Comparison of ENCODE assay signal across 8 mouse cellular contexts in the genomic region with DNA sequence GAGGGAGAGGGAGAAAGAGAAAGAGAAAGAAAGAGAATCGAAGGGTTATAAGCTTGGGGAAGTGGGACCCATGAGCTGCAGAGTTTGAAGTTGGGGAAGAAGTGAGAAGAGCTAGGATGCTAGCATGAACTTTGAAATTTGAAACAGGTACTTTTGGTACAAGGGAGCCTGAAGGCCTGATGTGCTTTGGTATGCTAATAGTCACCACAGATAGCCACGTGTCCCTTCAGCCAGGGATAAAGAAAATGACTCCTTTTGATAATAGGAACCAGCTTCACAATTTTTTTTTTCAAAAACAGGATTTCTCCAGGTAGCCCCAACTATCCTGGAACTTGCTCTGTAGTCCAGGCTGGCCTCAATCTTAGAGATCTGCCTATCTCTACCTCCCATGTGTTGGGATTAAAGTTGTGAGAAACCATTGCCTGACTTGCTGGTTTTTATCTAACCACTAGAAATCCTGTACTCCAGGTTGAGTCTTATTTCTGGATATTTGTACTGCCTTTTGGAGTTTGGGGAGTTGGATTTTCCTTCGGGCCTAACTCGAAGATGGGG. TPM values are rescaled to one million over a fixed set of nuclear protein-coding genes. Genes with fewer than 3 reads are reported as not detected.
DNase-seq lines count a peak whose midpoint lies in the region; ATAC-seq and TF ChIP-seq lines count a peak whose summit lies in the region.

No protein-coding gene starts in this region.

- H3K36me3 ChIP-seq in embryonic facial prominence, embryonic 13.5 days: peaks cover 11% of the 10 kb centered on the region
- H3K36me3 ChIP-seq in limb, embryonic 10.5 days: peaks cover 11% of the 10 kb centered on the region
- H3K36me3 ChIP-seq in neural tube, embryonic 14.5 days (ENCODE audit: control insufficient read depth, insufficient read depth, low read length): peaks cover 8% of the 10 kb centered on the region

- peaks cover 31% of the 10 kb centered on the region for H3K4me1 ChIP-seq in embryonic facial prominence, embryonic 13.5 days
- H3K4me1 ChIP-seq in limb, embryonic 10.5 days: peaks cover 39% of the 10 kb centered on the region
- H3K4me1 ChIP-seq in neural tube, embryonic 14.5 days (ENCODE audit: control insufficient read depth, insufficient read depth, low read length): peaks cover 21% of the 10 kb centered on the region

- H3K4me3 ChIP-seq in layer of hippocampus, adult 2 months: peak overlapping the region; percentile 99; the same call in 1 of the 2 replicates
- H3K4me3 ChIP-seq in embryonic facial prominence, embryonic 13.5 days: peak overlapping the region; percentile 99; the same call in 1 of the 2 replicates
- H3K4me3 ChIP-seq in limb, embryonic 10.5 days: peak overlapping the region; percentile 97
- H3K4me3 ChIP-seq in neural tube, embryonic 14.5 days (ENCODE audit: low read depth, low read length): no peak overlapping the region

- peak overlapping the region; percentile 96 for H3K4me2 ChIP-seq in embryonic facial prominence, embryonic 13.5 days
- peak overlapping the region; percentile 56; the same call in 1 of the 2 replicates for H3K4me2 ChIP-seq in neural tube, embryonic 14.5 days (ENCODE audit: low read depth, low read length)

- no peak for DNase-seq in layer of hippocampus, adult 2 months (ENCODE audit: low spot score in 2 of 2)
- no peak for DNase-seq in layer of hippocampus, adult 11-12 months (ENCODE audit: low spot score)
- DNase-seq in limb, embryonic 10.5 days (ENCODE audit: low spot score): no peak
- no peak for DNase-seq in cerebellum, adult 18-20 months
- no peak for DNase-seq in natural killer cell, adult 2 months (ENCODE audit: low spot score in 2 of 2)
- no peak for DNase-seq in frontal cortex, postnatal 10 days (ENCODE audit: low spot score in 2 of 2)

- no peak for TF ChIP-seq CTCF in layer of hippocampus, adult 2 months (conservative IDR thresholded peaks at IDR 0.05)

- peak overlapping the region; percentile 91; the same call in 1 of the 2 replicates for H3K9ac ChIP-seq in embryonic facial prominence, embryonic 13.5 days
- H3K9ac ChIP-seq in neural tube, embryonic 14.5 days (replicated peaks; ENCODE audit: low read depth, low read length): no peak overlapping the region

- WGBS in embryonic facial prominence, embryonic 13.5 days: 70% methylated on average over 4 of the region's 4 CpGs
- 75% methylated on average over 4 of the region's 4 CpGs for WGBS in limb, embryonic 10.5 days
- WGBS in neural tube, embryonic 14.5 days: 70% methylated on average over 4 of the region's 4 CpGs

- no peak for ATAC-seq in embryonic facial prominence, embryonic 13.5 days (ENCODE audit: insufficient number of reproducible peaks, insufficient read depth, low FRiP score, low TSS enrichment, low read depth)
- no peak for ATAC-seq in neural tube, embryonic 14.5 days (ENCODE audit: low read depth)

- no peaks in the 10 kb centered on the region for H3K27me3 ChIP-seq in embryonic facial prominence, embryonic 13.5 days
- no peaks in the 10 kb centered on the region for H3K27me3 ChIP-seq in limb, embryonic 10.5 days (ENCODE audit: low read depth, poor library complexity, severe bottlenecking)
- no peaks in the 10 kb centered on the region for H3K27me3 ChIP-seq in neural tube, embryonic 14.5 days (ENCODE audit: control insufficient read depth, insufficient read depth, low read length)

- peak overlapping the region; percentile 99 for H3K27ac ChIP-seq in layer of hippocampus, adult 2 months
- H3K27ac ChIP-seq in embryonic facial prominence, embryonic 13.5 days: 0 out of 2 replicates have a peak overlapping the region, but pooled peaks have one; percentile 83
- 0 out of 2 replicates have a peak overlapping the region, but pooled peaks have one; percentile 90 for H3K27ac ChIP-seq in limb, embryonic 10.5 days
- H3K27ac ChIP-seq in neural tube, embryonic 14.5 days (ENCODE audit: low read depth, low read length): no peak overlapping the region

- no peaks in the 10 kb centered on the region for H3K9me3 ChIP-seq in embryonic facial prominence, embryonic 13.5 days
- H3K9me3 ChIP-seq in limb, embryonic 10.5 days (replicated peaks): no peaks in the 10 kb centered on the region
- H3K9me3 ChIP-seq in neural tube, embryonic 14.5 days (ENCODE audit: control insufficient read depth, low read length): no peaks in the 10 kb centered on the region

RNA-seq across cellular contexts. Expression of gene Coro7, which starts 3.1 kb away (rescaled TPM):
- total RNA-seq in layer of hippocampus, adult 2 months (2021): 10 to 100 TPM; 85.6 to 93.4 TPM
- polyA plus RNA-seq in embryonic facial prominence, embryonic 13.5 days (2015; fragmentation: Nextera tagmentation; extraction: Ambion mirVana): 16.9 and 17.0 TPM in 2 replicates
- 21.8 and 22.9 TPM in 2 replicates for polyA plus RNA-seq in limb, embryonic 10.5 days (2016; fragmentation: Nextera tagmentation; extraction: Ambion mirVana)
- polyA plus RNA-seq in neural tube, embryonic 14.5 days (2014; fragmentation: Nextera tagmentation; extraction: Ambion mirVana): 28.0 and 28.6 TPM in 2 replicates

RNA-seq across cellular contexts. Expression of gene Nmral1, which starts 36.5 kb away (rescaled TPM):
- total RNA-seq in layer of hippocampus, adult 2 months (2021): 10 to 100 TPM; 16.8 to 17.4 TPM
- 83.6 and 91.4 TPM in 2 replicates for polyA plus RNA-seq in embryonic facial prominence, embryonic 13.5 days (2015; fragmentation: Nextera tagmentation; extraction: Ambion mirVana)
- 264 and 277 TPM in 2 replicates for polyA plus RNA-seq in limb, embryonic 10.5 days (2016; fragmentation: Nextera tagmentation; extraction: Ambion mirVana)
- polyA plus RNA-seq in neural tube, embryonic 14.5 days (2014; fragmentation: Nextera tagmentation; extraction: Ambion mirVana): 57.2 and 63.7 TPM in 2 replicates

RNA-seq across cellular contexts. Expression of gene Dnaja3, which starts 42.9 kb away (rescaled TPM):
- 10 to 100 TPM; 61.2 to 65.4 TPM for total RNA-seq in layer of hippocampus, adult 2 months (2021)
- 54.0 and 58.7 TPM in 2 replicates for polyA plus RNA-seq in embryonic facial prominence, embryonic 13.5 days (2015; fragmentation: Nextera tagmentation; extraction: Ambion mirVana)
- 64.1 and 70.2 TPM in 2 replicates for polyA plus RNA-seq in limb, embryonic 10.5 days (2016; fragmentation: Nextera tagmentation; extraction: Ambion mirVana)
- polyA plus RNA-seq in neural tube, embryonic 14.5 days (2014; fragmentation: Nextera tagmentation; extraction: Ambion mirVana): 55.0 and 61.9 TPM in 2 replicates

RNA-seq across cellular contexts. Expression of gene Vasn, which starts 43.0 kb away (rescaled TPM):
- total RNA-seq in layer of hippocampus, adult 2 months (2021): 1 to 10 TPM; 5.7 to 6.2 TPM
- polyA plus RNA-seq in embryonic facial prominence, embryonic 13.5 days (2015; fragmentation: Nextera tagmentation; extraction: Ambion mirVana): 29.2 and 30.2 TPM in 2 replicates
- polyA plus RNA-seq in limb, embryonic 10.5 days (2016; fragmentation: Nextera tagmentation; extraction: Ambion mirVana): 22.5 and 28.3 TPM in 2 replicates
- polyA plus RNA-seq in neural tube, embryonic 14.5 days (2014; fragmentation: Nextera tagmentation; extraction: Ambion mirVana): 4.4 and 6.3 TPM in 2 replicates

RNA-seq across cellular contexts. Expression of gene Hmox2, which starts 43.5 kb away (rescaled TPM):
- total RNA-seq in layer of hippocampus, adult 2 months (2021): 10 to 100 TPM; 91.8 to 92.0 TPM
- 105 and 107 TPM in 2 replicates for polyA plus RNA-seq in embryonic facial prominence, embryonic 13.5 days (2015; fragmentation: Nextera tagmentation; extraction: Ambion mirVana)
- polyA plus RNA-seq in limb, embryonic 10.5 days (2016; fragmentation: Nextera tagmentation; extraction: Ambion mirVana): 93.7 and 101 TPM in 2 replicates
- polyA plus RNA-seq in neural tube, embryonic 14.5 days (2014; fragmentation: Nextera tagmentation; extraction: Ambion mirVana): 106 and 126 TPM in 2 replicates
